Comparison of ENCODE assay signal across 14 mouse cellular contexts in genomic region chr12:108437446-108437845, GRCm38 (mm10).
DNase-seq lines count a peak whose midpoint lies in the region; ATAC-seq and TF ChIP-seq lines count a peak whose summit lies in the region.
"Had no signal": no experiment of that assay in that cellular context is flagged by ENCODE, and none has a peak within 500 bp of the region (broad histone marks: within the 10 kb centered on the region; RNA-seq: fewer than 3 reads in every experiment).

No protein-coding gene starts in this region.

- no peak for DNase-seq in hindbrain, embryonic 10.5 days (ENCODE audit: low spot score)
- DNase-seq in midbrain, postnatal 0 days (ENCODE audit: low spot score): no peak
- DNase-seq in heart, postnatal 4 days: peak; percentile 27
- no peak for DNase-seq in cerebellum, adult 9-10 months
- DNase-seq: cerebellum, adult 18-20 months; embryo, embryonic 11 days; kidney, postnatal 10 days; lung, postnatal 36 days had no signal

- peaks cover 77% of the 10 kb centered on the region for H3K4me1 ChIP-seq in hindbrain, embryonic 10.5 days (replicated peaks)
- H3K4me1 ChIP-seq in hindbrain, embryonic 13.5 days (replicated peaks): peaks cover 41% of the 10 kb centered on the region
- peaks cover 8% of the 10 kb centered on the region for H3K4me1 ChIP-seq in midbrain, postnatal 0 days (ENCODE audit: insufficient read depth, low read length)
- H3K4me1 ChIP-seq in midbrain, embryonic 15.5 days: peaks cover 28% of the 10 kb centered on the region

- H3K27ac ChIP-seq in hindbrain, embryonic 10.5 days: peak overlapping the region; percentile 71
- H3K27ac ChIP-seq in hindbrain, embryonic 13.5 days: no peak overlapping the region
- 0 out of 2 replicates have a peak overlapping the region, but pooled peaks have one; percentile 26 for H3K27ac ChIP-seq in midbrain, postnatal 0 days (ENCODE audit: low read depth, low read length)
- no peak overlapping the region for H3K27ac ChIP-seq in midbrain, embryonic 15.5 days

- no peaks in the 10 kb centered on the region for H3K27me3 ChIP-seq in hindbrain, embryonic 10.5 days (ENCODE audit: insufficient read depth, poor library complexity, severe bottlenecking)
- no peaks in the 10 kb centered on the region for H3K27me3 ChIP-seq in hindbrain, embryonic 13.5 days
- H3K27me3 ChIP-seq in midbrain, postnatal 0 days (ENCODE audit: insufficient read depth, low read length): no peaks in the 10 kb centered on the region
- no peaks in the 10 kb centered on the region for H3K27me3 ChIP-seq in midbrain, embryonic 15.5 days (replicated peaks)
- H3K27me3 ChIP-seq: hindbrain, embryonic 15.5 days had no signal

- H3K4me3 ChIP-seq in hindbrain, embryonic 10.5 days: no peak overlapping the region
- H3K4me3 ChIP-seq in hindbrain, embryonic 13.5 days: no peak overlapping the region
- H3K4me3 ChIP-seq in midbrain, postnatal 0 days (ENCODE audit: low read depth, low read length): no peak overlapping the region
- H3K4me3 ChIP-seq in midbrain, embryonic 15.5 days: no peak overlapping the region
- H3K4me3 ChIP-seq: hindbrain, embryonic 15.5 days had no signal

- peaks cover 9% of the 10 kb centered on the region; the same call in 1 of the 2 replicates for H3K36me3 ChIP-seq in hindbrain, embryonic 10.5 days
- no peaks in the 10 kb centered on the region for H3K36me3 ChIP-seq in hindbrain, embryonic 13.5 days
- H3K36me3 ChIP-seq in midbrain, postnatal 0 days (ENCODE audit: insufficient read depth, low read length): no peaks in the 10 kb centered on the region
- no peaks in the 10 kb centered on the region for H3K36me3 ChIP-seq in midbrain, embryonic 15.5 days (replicated peaks)
- H3K36me3 ChIP-seq: hindbrain, embryonic 15.5 days had no signal

- ATAC-seq in hindbrain, embryonic 13.5 days (ENCODE audit: low FRiP score): no peak
- no peak for ATAC-seq in midbrain, postnatal 0 days (ENCODE audit: low FRiP score)
- ATAC-seq in midbrain, embryonic 15.5 days (replicated peaks): no peak
- ATAC-seq in megakaryocyte progenitor cell, adult 5-6 weeks (replicated peaks; ENCODE audit: poor library complexity): no peak
- ATAC-seq: activated CD4-positive, CD25-positive, alpha-beta regulatory T cell, adult 4 months; CD4-positive, CD25-positive, alpha-beta regulatory T cell, adult 4 months had no signal

- WGBS in hindbrain, embryonic 10.5 days: 85% methylated on average over 13 of the region's 13 CpGs
- 84% methylated on average over 13 of the region's 13 CpGs for WGBS in hindbrain, embryonic 13.5 days
- 90% methylated on average over 13 of the region's 13 CpGs for WGBS in midbrain, postnatal 0 days
- 87% methylated on average over 13 of the region's 13 CpGs for WGBS in midbrain, embryonic 15.5 days

- no peak overlapping the region; the same call in 1 of the 2 replicates for H3K9ac ChIP-seq in hindbrain, embryonic 13.5 days
- no peak overlapping the region for H3K9ac ChIP-seq in midbrain, postnatal 0 days (replicated peaks; ENCODE audit: low read length, poor library complexity, severe bottlenecking)
- H3K9ac ChIP-seq in midbrain, embryonic 15.5 days: no peak overlapping the region
- H3K9ac ChIP-seq: hindbrain, embryonic 15.5 days had no signal

- H3K9me3 ChIP-seq in hindbrain, embryonic 10.5 days: no peaks in the 10 kb centered on the region
- H3K9me3 ChIP-seq in hindbrain, embryonic 13.5 days: no peaks in the 10 kb centered on the region
- H3K9me3 ChIP-seq in midbrain, postnatal 0 days (ENCODE audit: low read length): no peaks in the 10 kb centered on the region
- no peaks in the 10 kb centered on the region for H3K9me3 ChIP-seq in midbrain, embryonic 15.5 days
- H3K9me3 ChIP-seq: hindbrain, embryonic 15.5 days had no signal

- no peak for TF ChIP-seq CTCF in midbrain, postnatal 0 days (IDR thresholded peaks at IDR 0.05)

- no peak overlapping the region for H3K4me2 ChIP-seq in hindbrain, embryonic 13.5 days
- no peak overlapping the region for H3K4me2 ChIP-seq in midbrain, postnatal 0 days (ENCODE audit: low read depth, low read length, poor library complexity, severe bottlenecking)
- no peak overlapping the region for H3K4me2 ChIP-seq in midbrain, embryonic 15.5 days
- H3K4me2 ChIP-seq: hindbrain, embryonic 15.5 days had no signal

Comparison
In these comparisons a context has a peak if more than half of its experiments do, and no peak if none do; other contexts are left out.
1. H3K27ac ChIP-seq: peak in hindbrain, embryonic 10.5 days (single experiment) and midbrain, postnatal 0 days (single experiment); none in hindbrain, embryonic 13.5 days (single experiment) and midbrain, embryonic 15.5 days (single experiment).